Mouse (Mus musculus): Measurements from ENCODE around the gene LTO1.
A peak's percentile ranks its signal among the peaks of the same experiment; 100 is the strongest.

Gene LTO1

GRCm38 (mm10) chr7:144908705-144909104 is 6.2 kb upstream of the LTO1 start:
- DNase-seq: no peak

- DNase-seq: no peak
These were observed 3.8 kb upstream of the LTO1 start for GRCm38 (mm10) chr7:144911121-144911520.

- DNase-seq: no peak
These were observed 2.0 kb upstream of the LTO1 start for GRCm38 (mm10) chr7:144912897-144913296.

GRCm38 (mm10) chr7:144914296-144914947 is 478 bp upstream of the LTO1 start:
- no peak for DNase-seq

- no peak for DNase-seq
These were observed 3.9 kb downstream of the LTO1 start for GRCm38 (mm10) chr7:144918823-144919222.

GRCm38 (mm10) chr7:144927591-144927990 is 12.7 kb downstream of the LTO1 start:
- DNase-seq: no peak

GRCm38 (mm10) chr7:144928009-144928888 is 13.3 kb downstream of the LTO1 start:
- peak; percentile 28 to 79 for DNase-seq

GRCm38 (mm10) chr7:144928889-144929210 is 13.9 kb downstream of the LTO1 start:
- peak; percentile 32 to 50 for DNase-seq

- no peak for DNase-seq
These were observed 14.6 kb downstream of the LTO1 start for GRCm38 (mm10) chr7:144929506-144929905.

- DNase-seq: peak in 1 of 2 experiments; percentile 51
These were observed 15.0 kb downstream of the LTO1 start for GRCm38 (mm10) chr7:144929931-144930330.

- DNase-seq: peak; percentile 58 to 60
These were observed 16.9 kb downstream of the LTO1 start for GRCm38 (mm10) chr7:144931778-144932177.

GRCm38 (mm10) chr7:144932389-144932937 is 17.6 kb downstream of the LTO1 start:
- DNase-seq: no peak

GRCm38 (mm10) chr7:144933336-144933735 is 18.4 kb downstream of the LTO1 start:
- peak; percentile 60 to 84 for DNase-seq

GRCm38 (mm10) chr7:144933796-144934195 is 18.9 kb downstream of the LTO1 start:
- no peak for DNase-seq

GRCm38 (mm10) chr7:144934901-144935300 is 20.0 kb downstream of the LTO1 start:
- no peak for DNase-seq

- DNase-seq: peak; percentile 35 to 49
These were observed 20.7 kb downstream of the LTO1 start for GRCm38 (mm10) chr7:144935563-144935962.

GRCm38 (mm10) chr7:144936311-144936880 is 21.5 kb downstream of the LTO1 start:
- DNase-seq: no peak

- peak; percentile 91 for DNase-seq
These were observed 22.6 kb downstream of the LTO1 start for GRCm38 (mm10) chr7:144937490-144937889.

- DNase-seq: peak in 1 of 2 experiments; percentile 53
These were observed 23.1 kb downstream of the LTO1 start for GRCm38 (mm10) chr7:144937899-144938517.

- peak in 1 of 2 experiments; percentile 49 for DNase-seq
These were observed 23.9 kb downstream of the LTO1 start for GRCm38 (mm10) chr7:144938661-144939343.

GRCm38 (mm10) chr7:144939344-144940002 is 24.6 kb downstream of the LTO1 start, which contains the start of gene Ccnd1:
TSS of gene Ccnd1 (minus strand) at chr7:144939925.
- peak; percentile 79 to 90 for DNase-seq
